ENCODE assay signal across 8 mouse cellular contexts in genomic region chr1:165771491-165771897, GRCm38 (mm10). TPM values are rescaled to one million over a fixed set of nuclear protein-coding genes. Genes with fewer than 3 reads are reported as not detected.
DNase-seq lines count a peak whose midpoint lies in the region; ATAC-seq and TF ChIP-seq lines count a peak whose summit lies in the region.

No protein-coding gene starts in this region.

- no peak overlapping the region for H3K4me3 ChIP-seq in C2C12 (ENCODE audit: insufficient read depth, poor library complexity, severe bottlenecking)
- H3K4me3 ChIP-seq in embryonic facial prominence, embryonic 14.5 days (ENCODE audit: low read depth, low read length), result no peak overlapping the region
- peak overlapping the region; percentile 32 for H3K4me3 ChIP-seq in heart, embryonic 10.5 days
- no peak overlapping the region for H3K4me3 ChIP-seq in kidney, embryonic 14.5 days (ENCODE audit: low read length)
- peak overlapping the region; percentile 94 for H3K4me3 ChIP-seq in liver, embryonic 13.5 days (replicated peaks)
- H3K4me3 ChIP-seq in stomach, embryonic 14.5 days (ENCODE audit: low read depth, low read length), result no peak overlapping the region

- H3K79me2 ChIP-seq in C2C12 (ENCODE audit: control insufficient read depth, insufficient read depth), result no peaks in the 10 kb centered on the region

- H3K27me3 ChIP-seq in C2C12 (ENCODE audit: control insufficient read depth, insufficient read depth, insufficient read length), result no peaks in the 10 kb centered on the region
- 0 out of 2 replicates have a peak, but pooled peaks cover 1% of the 10 kb centered on the region for H3K27me3 ChIP-seq in embryonic facial prominence, embryonic 14.5 days (replicated peaks; ENCODE audit: control insufficient read depth, insufficient read depth, low read length)
- H3K27me3 ChIP-seq in heart, embryonic 10.5 days (ENCODE audit: insufficient read depth, poor library complexity, severe bottlenecking), result peaks cover 5% of the 10 kb centered on the region; the same call in 1 of the 2 replicates
- no peaks in the 10 kb centered on the region for H3K27me3 ChIP-seq in kidney, embryonic 14.5 days (ENCODE audit: control insufficient read depth, insufficient read depth, low read length)
- H3K27me3 ChIP-seq in liver, embryonic 13.5 days, result no peaks in the 10 kb centered on the region
- no peaks in the 10 kb centered on the region for H3K27me3 ChIP-seq in stomach, embryonic 14.5 days (ENCODE audit: control insufficient read depth, insufficient read depth, low read length)

- H3ac ChIP-seq in C2C12 (ENCODE audit: control insufficient read depth, insufficient read length, low read depth), result no peak overlapping the region

- peak; percentile 70 for ATAC-seq in embryonic facial prominence, embryonic 14.5 days (ENCODE audit: low read depth)
- peak; percentile 84 for ATAC-seq in kidney, embryonic 14.5 days (ENCODE audit: low FRiP score, low TSS enrichment)
- ATAC-seq in liver, embryonic 13.5 days (ENCODE audit: low read depth), result peak; percentile 83
- peak; percentile 73 for ATAC-seq in stomach, embryonic 14.5 days (ENCODE audit: insufficient number of reproducible peaks, insufficient read depth, low FRiP score, low read depth)

- H3K4me2 ChIP-seq in embryonic facial prominence, embryonic 14.5 days (ENCODE audit: low read depth, low read length), result peak overlapping the region; percentile 31
- H3K4me2 ChIP-seq in kidney, embryonic 14.5 days (replicated peaks; ENCODE audit: low read depth, low read length), result peak overlapping the region; percentile 30
- peak overlapping the region; percentile 89 for H3K4me2 ChIP-seq in liver, embryonic 13.5 days
- H3K4me2 ChIP-seq in stomach, embryonic 14.5 days (replicated peaks; ENCODE audit: low read depth, low read length), result no peak overlapping the region

- TF ChIP-seq CTCF in C2C12 (IDR thresholded peaks at IDR 0.05; ENCODE audit: control insufficient read depth, insufficient read depth, insufficient read length), result peak; percentile 80

- H3K36me3 ChIP-seq in C2C12 (ENCODE audit: control insufficient read depth, insufficient read depth), result peaks cover 19% of the 10 kb centered on the region
- H3K36me3 ChIP-seq in embryonic facial prominence, embryonic 14.5 days (ENCODE audit: control insufficient read depth, insufficient read depth, low read length), result 0 out of 2 replicates have a peak, but pooled peaks cover 8% of the 10 kb centered on the region
- peaks cover 9% of the 10 kb centered on the region; the same call in 1 of the 2 replicates for H3K36me3 ChIP-seq in heart, embryonic 10.5 days
- H3K36me3 ChIP-seq in kidney, embryonic 14.5 days (ENCODE audit: control insufficient read depth, insufficient read depth, low read length), result peaks cover 3% of the 10 kb centered on the region; the same call in 1 of the 2 replicates
- peaks cover 66% of the 10 kb centered on the region for H3K36me3 ChIP-seq in liver, embryonic 13.5 days
- no peaks in the 10 kb centered on the region; the same call in 1 of the 2 replicates for H3K36me3 ChIP-seq in stomach, embryonic 14.5 days (ENCODE audit: control insufficient read depth, insufficient read depth, low read length)

- H3K9ac ChIP-seq in embryonic facial prominence, embryonic 14.5 days (ENCODE audit: low read depth, low read length), result no peak overlapping the region
- no peak overlapping the region for H3K9ac ChIP-seq in kidney, embryonic 14.5 days (ENCODE audit: low read depth, low read length)
- peak overlapping the region; percentile 98 for H3K9ac ChIP-seq in liver, embryonic 13.5 days
- no peak overlapping the region for H3K9ac ChIP-seq in stomach, embryonic 14.5 days (replicated peaks; ENCODE audit: low read depth, low read length)

- WGBS in embryonic facial prominence, embryonic 14.5 days, result 2% methylated on average over 10 of the region's 12 CpGs
- WGBS in heart, embryonic 10.5 days, result under 1% methylated on average over 12 of the region's 12 CpGs
- 1% methylated on average over 12 of the region's 12 CpGs for WGBS in kidney, embryonic 14.5 days
- WGBS in liver, embryonic 13.5 days (ENCODE audit: insufficient replicate concordance), result under 1% methylated on average over 12 of the region's 12 CpGs
- under 1% methylated on average over 12 of the region's 12 CpGs for WGBS in stomach, embryonic 14.5 days

- peak; percentile 45 to 49 for DNase-seq in adrenal gland, postnatal 4 days (ENCODE audit: low spot score in 2 of 2)
- peak; percentile 83 for DNase-seq in embryonic facial prominence, embryonic 14.5 days (ENCODE audit: low spot score)
- DNase-seq in heart, embryonic 10.5 days (ENCODE audit: low spot score), result peak; percentile 93
- DNase-seq in liver, embryonic 13.5 days, result peak; percentile 85
- DNase-seq in naive thymus-derived CD4-positive, alpha-beta T cell, adult 2 months (ENCODE audit: low read depth), result peak; percentile 89

- no peaks in the 10 kb centered on the region for H3K79me3 ChIP-seq in C2C12 (ENCODE audit: low read depth)

- no peak overlapping the region for H3K27ac ChIP-seq in embryonic facial prominence, embryonic 14.5 days (replicated peaks; ENCODE audit: low read depth, low read length)
- H3K27ac ChIP-seq in heart, embryonic 10.5 days, result 0 out of 2 replicates have a peak overlapping the region, but pooled peaks have one; percentile 29
- no peak overlapping the region for H3K27ac ChIP-seq in kidney, embryonic 14.5 days (ENCODE audit: low read depth, low read length)
- peak overlapping the region; percentile 97 for H3K27ac ChIP-seq in liver, embryonic 13.5 days
- no peak overlapping the region for H3K27ac ChIP-seq in stomach, embryonic 14.5 days (ENCODE audit: low read length)

- no peaks in the 10 kb centered on the region for H3K4me1 ChIP-seq in embryonic facial prominence, embryonic 14.5 days (ENCODE audit: control insufficient read depth, insufficient read depth, low read length)
- H3K4me1 ChIP-seq in heart, embryonic 10.5 days, result peaks cover 29% of the 10 kb centered on the region
- no peaks in the 10 kb centered on the region for H3K4me1 ChIP-seq in kidney, embryonic 14.5 days (ENCODE audit: control insufficient read depth, insufficient read depth, low read length)
- H3K4me1 ChIP-seq in liver, embryonic 13.5 days (replicated peaks), result peaks cover 72% of the 10 kb centered on the region
- H3K4me1 ChIP-seq in stomach, embryonic 14.5 days (ENCODE audit: control insufficient read depth, insufficient read depth, low read length), result no peaks in the 10 kb centered on the region

- H3K9me3 ChIP-seq in embryonic facial prominence, embryonic 14.5 days (ENCODE audit: control insufficient read depth, low read length), result no peaks in the 10 kb centered on the region
- 0 out of 2 replicates have a peak, but pooled peaks cover 2% of the 10 kb centered on the region for H3K9me3 ChIP-seq in heart, embryonic 10.5 days
- no peaks in the 10 kb centered on the region for H3K9me3 ChIP-seq in kidney, embryonic 14.5 days (ENCODE audit: control insufficient read depth, low read length)
- H3K9me3 ChIP-seq in liver, embryonic 13.5 days (replicated peaks), result no peaks in the 10 kb centered on the region
- H3K9me3 ChIP-seq in stomach, embryonic 14.5 days (ENCODE audit: control insufficient read depth, low read depth, low read length), result no peaks in the 10 kb centered on the region

TF ChIP-seq in C2C12, 6 proteins besides CTCF, POLR2A, EP300 and RAD21:
- no peak for TF ChIP-seq FOSL1 (IDR thresholded peaks at IDR 0.05; ENCODE audit: insufficient read depth, low read length, poor library complexity, severe bottlenecking)

RNA-seq across cellular contexts. Expression of gene Creg1, which starts 7.9 kb away (rescaled TPM):
- 21.2 TPM for polyA plus RNA-seq in C2C12 (2012; fragmentation: generic; extraction: Trizol)
- total RNA-seq in adrenal gland, postnatal 4 days (2021), result 10 to 100 TPM; 43.2 to 44.4 TPM
- 77.1 and 81.0 TPM in 2 replicates for polyA plus RNA-seq in embryonic facial prominence, embryonic 14.5 days (2014; fragmentation: Nextera tagmentation; extraction: Ambion mirVana)
- 76.2 and 85.1 TPM in 2 replicates for polyA plus RNA-seq in heart, embryonic 10.5 days (2016; fragmentation: Nextera tagmentation; extraction: Ambion mirVana)
- 53.8 and 56.9 TPM in 2 replicates for polyA plus RNA-seq in kidney, embryonic 14.5 days (2014; fragmentation: Nextera tagmentation; extraction: Ambion mirVana)
- 334 and 344 TPM in 2 replicates for polyA plus RNA-seq in liver, embryonic 13.5 days (2015; fragmentation: Nextera tagmentation; extraction: Ambion mirVana)
- polyA plus RNA-seq in stomach, embryonic 14.5 days (2014; fragmentation: Nextera tagmentation; extraction: Ambion mirVana), result 62.0 and 63.4 TPM in 2 replicates

RNA-seq across cellular contexts. Expression of gene Cd247, which starts 17.0 kb away (rescaled TPM):
- 0.05 TPM for polyA plus RNA-seq in C2C12 (2012; fragmentation: generic; extraction: Trizol)
- total RNA-seq in adrenal gland, postnatal 4 days (2021), result under 1 TPM; 0.45 to 0.48 TPM
- polyA plus RNA-seq in embryonic facial prominence, embryonic 14.5 days (2014; fragmentation: Nextera tagmentation; extraction: Ambion mirVana), result 0.42 and 0.94 TPM in 2 replicates
- 0.23 and 0.38 TPM in 2 replicates for polyA plus RNA-seq in heart, embryonic 10.5 days (2016; fragmentation: Nextera tagmentation; extraction: Ambion mirVana)
- 0.88 and 1.2 TPM in 2 replicates for polyA plus RNA-seq in kidney, embryonic 14.5 days (2014; fragmentation: Nextera tagmentation; extraction: Ambion mirVana)
- 0.09 and 0.30 TPM in 2 replicates for polyA plus RNA-seq in liver, embryonic 13.5 days (2015; fragmentation: Nextera tagmentation; extraction: Ambion mirVana)
- polyA plus RNA-seq in stomach, embryonic 14.5 days (2014; fragmentation: Nextera tagmentation; extraction: Ambion mirVana), result 0.80 and 1.5 TPM in 2 replicates

Comparison
In these comparisons a context has a peak if more than half of its experiments do, and no peak if none do; other contexts are left out.
1. H3K4me3 ChIP-seq: peak in heart, embryonic 10.5 days (single experiment) and liver, embryonic 13.5 days (single experiment); none in C2C12 (single experiment), embryonic facial prominence, embryonic 14.5 days (single experiment), kidney, embryonic 14.5 days (single experiment) and stomach, embryonic 14.5 days (single experiment).
2. H3K27ac ChIP-seq: peak in heart, embryonic 10.5 days (single experiment) and liver, embryonic 13.5 days (single experiment); none in embryonic facial prominence, embryonic 14.5 days (single experiment), kidney, embryonic 14.5 days (single experiment) and stomach, embryonic 14.5 days (single experiment).
3. Peak in every context shown above with its lines, with median percentiles within 50 percentile points of each other: DNase-seq and ATAC-seq.